Mouse (Mus musculus) heart, adult 2 months (tissue): ENCODE measurements around the gene Gm13278. TPM values are rescaled to one million over a fixed set of nuclear protein-coding genes. Genes with fewer than 3 reads are reported as not detected.
"Not testable (repeated sequence)": the region's sequence is repeated elsewhere in the genome, so short reads cannot be mapped to it uniquely, and the experiment has no call there.

ENCODE experiments used
- DNase-seq, 2 experiments: peaks; one replicate each; pipeline ENCODE4 v3.0.0; 2021
- H3K27ac ChIP-seq: fragments of 200-600 bp; 2 replicates; pipeline ENCODE4 v1.8.1; 2022
- H3K27me3 ChIP-seq: fragments of 200-500 bp; 2 replicates; pipeline ENCODE4 v1.6.1; 2012; ENCODE audit warnings: mild to moderate bottlenecking, low read length, inconsistent platforms, mixed read lengths; ENCODE audit not compliant: control insufficient read depth, insufficient read depth
- H3K36me3 ChIP-seq: fragments of 200-500 bp; 2 replicates; pipeline ENCODE4 v1.6.1; 2012; ENCODE audit warnings: low read length, inconsistent platforms; ENCODE audit not compliant: control insufficient read depth, insufficient read depth
- H3K4me1 ChIP-seq: fragments of 200-500 bp; 2 replicates; pipeline ENCODE4 v1.6.1; 2011; ENCODE audit warnings: low read length; ENCODE audit not compliant: control insufficient read depth, insufficient read depth
- H3K4me3 ChIP-seq: fragments of 200-600 bp; 2 replicates; pipeline ENCODE4 v1.8.1; 2022
- H3K79me2 ChIP-seq: fragments of 200-500 bp; replicated peaks from 2 replicates; pipeline ENCODE4 v1.6.1; 2012; ENCODE audit warnings: mild to moderate bottlenecking, inconsistent platforms, low read length, moderate library complexity, mixed read lengths; ENCODE audit not compliant: control insufficient read depth, insufficient read depth
- H3K9ac ChIP-seq: fragments of 200-500 bp; 2 replicates; pipeline ENCODE4 v1.6.1; 2012; ENCODE audit warnings: low read depth, mild to moderate bottlenecking, control low read depth, inconsistent platforms, low read length, mixed read lengths
- CTCF ChIP-seq: fragments of 200-600 bp; IDR thresholded peaks from 2 replicates; pipeline ENCODE4 v1.8.1; 2022; ENCODE audit warnings: antibody characterized with exemption, mild to moderate bottlenecking, moderate library complexity
- EP300 ChIP-seq: fragments of 200-500 bp; IDR thresholded peaks from 2 replicates; pipeline ENCODE4 v1.6.1; 2011; ENCODE audit warnings: low read depth, low read length, control low read depth; ENCODE audit not compliant: insufficient read depth
- POLR2A ChIP-seq: fragments of 200-500 bp; IDR thresholded peaks from 2 replicates; pipeline ENCODE4 v1.6.1; 2011; ENCODE audit warnings: mild to moderate bottlenecking, low read depth, low read length, control low read depth; ENCODE audit not compliant: insufficient read depth
- whole genome bisulfite sequencing: fragments of 180-500 bp; shearing (Covaris S2); methylation state at CpG from one replicate; pipeline ENCODE4 v1.1.7; 2018; 5-methylcytosine and 5-hydroxymethylcytosine counted together
- intact Hi-C: fragments of 180-260 bp; cut with DNase I; formaldehyde crosslinking; loops from one replicate; pipeline ENCODE4 v1.15.1; 2025
- polyA plus RNA-seq: library from polyadenylated mRNA; depleted of rRNA; stranded (reverse); fragments of >200 nt; gene quantifications from 2 replicates; pipeline ENCODE4 v1.2.3, GENCODE M21; 2012
- total RNA-seq, 2 experiments: library from RNA; stranded (reverse); gene quantifications; 2 replicates each; pipeline ENCODE4 v1.2.3; 2021

Gm13278 gene
- total and polyA plus RNA-seq, 3 experiments = not detected

DNA sequence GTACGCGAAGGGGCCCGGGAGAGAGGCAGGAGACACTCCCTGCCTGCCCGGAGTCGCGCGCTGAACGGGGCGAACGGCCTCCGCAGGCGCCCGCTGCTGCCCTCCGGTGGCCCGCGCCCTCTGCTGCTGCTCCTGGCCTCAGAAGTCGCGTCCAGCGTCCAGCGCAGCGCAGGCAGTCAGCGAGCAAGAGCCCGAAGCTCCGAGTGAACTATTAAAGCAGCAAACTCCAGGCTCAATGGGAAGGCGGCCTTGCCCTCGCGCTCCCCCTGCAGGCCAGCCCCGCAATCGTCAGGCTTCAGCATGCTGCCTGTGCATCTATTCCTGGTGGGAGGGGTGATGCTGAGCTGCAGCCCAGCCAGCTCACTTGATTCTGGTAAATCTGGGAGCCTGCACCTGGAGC, 11.6 kb downstream of the Gm13278 start, which contains the start of gene Gm13287:
TSS of gene Gm13287 (plus strand) at position 301 of the 400 bp plus-strand sequence.
- H3K27me3 ChIP-seq, intact Hi-C loops, H3K27ac ChIP-seq, DNase-seq, H3K4me1 ChIP-seq, H3K4me3 ChIP-seq, H3K36me3 ChIP-seq, H3K9ac ChIP-seq, H3K79me2 ChIP-seq: not testable (repeated sequence)
- no CpG with 5 or more reads among the region's 29 CpGs for WGBS

DNA sequence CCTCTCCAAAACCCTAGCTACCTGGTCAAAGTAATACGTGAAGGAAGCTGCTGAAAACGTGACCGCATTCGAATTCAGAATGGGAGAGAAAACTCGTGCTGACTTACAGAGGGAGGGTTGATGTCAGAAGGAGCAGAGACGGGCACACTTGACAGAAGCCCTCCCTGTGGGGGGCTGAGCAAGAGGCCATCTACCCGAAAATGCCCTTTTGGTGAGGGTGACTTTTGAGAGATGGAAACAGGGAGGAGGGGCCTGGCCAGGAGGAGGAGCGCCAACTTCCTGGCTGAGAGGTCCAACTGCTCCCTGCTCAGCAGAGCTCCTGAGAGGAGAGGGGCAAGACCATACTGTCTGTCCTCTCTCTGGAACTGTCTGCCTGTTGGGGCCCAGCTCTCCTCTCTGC, 13.9 kb downstream of the Gm13278 start, which contains the start of gene Gm13288:
TSS of gene Gm13288 (plus strand) at position 301 of the 400 bp plus-strand sequence.
- H3K36me3 ChIP-seq, H3K79me2 ChIP-seq, DNase-seq, intact Hi-C loops, H3K4me3 ChIP-seq, H3K27ac ChIP-seq, H3K27me3 ChIP-seq, H3K4me1 ChIP-seq: not testable (repeated sequence)
- peak within 1 kb of the TSS; percentile 59; the same call in 1 of the 2 replicates for H3K9ac ChIP-seq
- no CpG with 5 or more reads among the region's 8 CpGs for WGBS

DNA sequence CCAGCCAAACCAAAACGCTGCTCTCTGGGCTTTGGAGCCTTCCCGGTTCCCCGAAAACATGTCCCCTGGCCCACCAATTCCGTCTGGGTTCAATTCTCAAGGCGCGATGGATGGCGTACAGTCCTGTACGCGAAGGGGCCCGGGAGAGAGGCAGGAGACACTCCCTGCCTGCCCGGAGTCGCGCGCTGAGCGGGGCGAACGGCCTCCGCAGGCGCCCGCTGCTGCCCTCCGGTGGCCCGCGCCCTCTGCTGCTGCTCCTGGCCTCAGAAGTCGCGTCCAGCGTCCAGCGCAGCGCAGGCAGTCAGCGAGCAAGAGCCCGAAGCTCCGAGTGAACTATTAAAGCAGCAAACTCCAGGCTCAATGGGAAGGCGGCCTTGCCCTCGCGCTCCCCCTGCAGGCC, 14.4 kb downstream of the Gm13278 start:
- H3K4me1 ChIP-seq, H3K27ac ChIP-seq, H3K36me3 ChIP-seq, H3K27me3 ChIP-seq, H3K79me2 ChIP-seq, H3K4me3 ChIP-seq, intact Hi-C loops: not testable (repeated sequence)
- 0% methylated on average over 17 of the region's 34 CpGs for WGBS
- H3K9ac ChIP-seq = peak overlapping the region; percentile 59; the same call in 1 of the 2 replicates
- peak; percentile 34 for TF ChIP-seq CTCF
- DNase-seq = peak; percentile 54 to 55

GRCm38 (mm10) chr4:88815928-88816327, 24.6 kb downstream of the Gm13278 start, which contains the start of gene Ifna7:
Gene Ifna7 (plus strand): TSS chr4:88816228.
- no peaks in the 10 kb centered on the region for H3K79me2 ChIP-seq
- H3K4me1 ChIP-seq = no peaks in the 10 kb centered on the region
- H3K36me3 ChIP-seq = no peaks in the 10 kb centered on the region
- intact Hi-C loops = no loop called here
- no peaks in the 10 kb centered on the region for H3K27me3 ChIP-seq
- no peak for TF ChIP-seq EP300
- no peak for TF ChIP-seq POLR2A
- no peak for TF ChIP-seq CTCF
- no peak within 1 kb of the TSS for H3K4me3 ChIP-seq
- DNase-seq = no peak
- WGBS = 43% methylated on average over 3 of the region's 3 CpGs
- H3K27ac ChIP-seq = no peak within 1 kb of the TSS
- no peak within 1 kb of the TSS for H3K9ac ChIP-seq

GRCm38 (mm10) chr4:88819659-88820058, 28.3 kb downstream of the Gm13278 start, which contains the start of gene Ifna11:
Gene Ifna11 (plus strand): TSS chr4:88819959.
- Histone ChIP-seq H3K9ac (no peak within 1 kb of the TSS), H3K27me3 (no peaks in the 10 kb centered on the region), H3K36me3 (no peaks in the 10 kb centered on the region), H3K4me1 (no peaks in the 10 kb centered on the region), H3K79me2 (no peaks in the 10 kb centered on the region), H3K27ac (no peak within 1 kb of the TSS), H3K4me3 (no peak within 1 kb of the TSS)
- no peak for DNase-seq
- intact Hi-C loops = loop anchor here (5.0 kb wide), 1 partner anchor 137 kb away; the partner anchor contains the start of gene Ifna2
- TF ChIP-seq POLR2A (no peak), EP300 (no peak), CTCF (no peak)
- 73% methylated on average over 1 of the region's 1 CpGs for WGBS

GRCm38 (mm10) chr4:88822995-88823394, 31.6 kb downstream of the Gm13278 start:
- H3K9ac ChIP-seq = no peak overlapping the region
- no peaks in the 10 kb centered on the region for H3K4me1 ChIP-seq
- no peak for TF ChIP-seq EP300
- TF ChIP-seq CTCF = peak; percentile 67
- TF ChIP-seq POLR2A = no peak
- no peak overlapping the region for H3K27ac ChIP-seq
- no peaks in the 10 kb centered on the region for H3K27me3 ChIP-seq
- no peaks in the 10 kb centered on the region for H3K79me2 ChIP-seq
- intact Hi-C loops = loop anchor here (5.0 kb wide), 1 partner anchor 141 kb away; the partner anchor contains the start of gene Ifna2
- no peak overlapping the region for H3K4me3 ChIP-seq
- DNase-seq = no peak
- no peaks in the 10 kb centered on the region for H3K36me3 ChIP-seq
- 20% methylated on average over 4 of the region's 4 CpGs for WGBS

DNA sequence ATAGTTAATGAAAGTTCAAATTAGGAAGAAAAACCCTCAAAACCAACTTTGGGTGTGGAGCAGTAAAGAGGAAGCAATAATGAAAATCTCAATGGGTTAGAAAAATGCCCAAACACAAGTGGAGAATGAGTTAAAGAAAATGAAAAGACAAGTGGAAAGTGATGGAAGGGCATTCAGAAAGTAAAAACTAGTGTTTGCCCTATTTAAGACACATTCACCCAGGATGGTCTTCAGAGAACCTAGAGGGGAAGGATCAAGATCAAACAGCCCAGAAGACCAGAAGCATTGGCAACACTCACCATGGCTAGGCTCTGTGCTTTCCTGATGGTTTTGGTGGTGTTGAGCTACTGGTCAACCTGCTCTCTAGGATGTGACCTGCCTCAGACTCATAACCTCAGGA, 35.8 kb downstream of the Gm13278 start, which contains the start of gene Ifna6:
TSS of gene Ifna6 (plus strand) at position 301 of the 400 bp plus-strand sequence.
- H3K4me1 ChIP-seq, intact Hi-C loops, H3K4me3 ChIP-seq, H3K79me2 ChIP-seq, H3K36me3 ChIP-seq, H3K27me3 ChIP-seq, DNase-seq, H3K27ac ChIP-seq, H3K9ac ChIP-seq: not testable (repeated sequence)
